Mouse (Mus musculus): Measurements from ENCODE around the gene Ttll4.

- TF ChIP-seq POLR2A (IDR thresholded peaks at IDR 0.05; ENCODE audit: control insufficient read depth, extremely low read depth, insufficient read depth, low read length, poor library complexity) (no peak), CTCF (IDR thresholded peaks at IDR 0.05; ENCODE audit: borderline replicate concordance, control insufficient read depth, extremely low read depth, insufficient read depth, low read length, poor library complexity) (no peak)
These were observed 54.3 kb downstream of the Ttll4 start for GRCm38 (mm10) chr1:74715886-74716285.

Data from thymus, adult 2 months (tissue).